8 mouse cellular contexts compared by ENCODE assay signal in the genomic region with DNA sequence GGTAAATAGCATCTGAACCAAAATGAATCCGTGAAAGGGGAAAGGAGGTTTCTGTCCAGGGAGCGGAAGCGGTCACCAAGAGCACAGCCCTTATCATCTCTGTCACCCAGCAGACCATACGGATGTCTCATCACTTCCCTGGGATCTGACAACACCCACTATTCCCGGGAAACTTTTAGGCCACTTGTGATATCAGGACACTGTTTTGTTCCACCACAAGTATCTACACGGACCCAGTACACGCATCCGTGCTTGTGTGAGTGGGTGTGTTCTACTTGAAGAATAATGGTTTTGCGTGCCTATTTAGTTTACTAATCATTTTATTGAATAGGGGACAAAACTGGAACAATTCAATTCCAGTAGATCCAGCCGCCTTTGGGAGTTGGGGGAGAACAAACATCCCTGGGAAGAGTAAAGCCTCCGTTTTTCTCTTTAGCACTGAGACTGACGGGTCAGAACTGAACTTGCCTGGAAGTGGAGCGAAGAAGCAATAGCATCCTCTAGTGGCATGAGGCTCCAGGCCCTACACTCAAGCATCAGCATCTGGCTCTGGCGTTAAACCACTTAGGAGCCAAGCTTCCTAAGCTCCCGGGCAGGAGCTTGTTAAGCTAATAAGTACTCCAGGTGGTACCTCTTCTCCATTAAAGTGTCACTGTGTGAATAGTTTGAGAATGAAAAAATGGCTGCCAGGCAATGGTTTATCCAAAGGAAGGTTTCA. TPM values are rescaled to one million over a fixed set of nuclear protein-coding genes. Genes with fewer than 3 reads are reported as not detected.
A peak's percentile ranks its signal among the peaks of the same experiment; 100 is the strongest.
DNase-seq lines count a peak whose midpoint lies in the region; ATAC-seq and TF ChIP-seq lines count a peak whose summit lies in the region.

No protein-coding gene starts in this region.

- no peak for ATAC-seq in neural tube, embryonic 11.5 days (ENCODE audit: insufficient read depth, low FRiP score, low TSS enrichment)
- peak; percentile 76 for ATAC-seq in kidney, embryonic 16.5 days (ENCODE audit: low FRiP score, low TSS enrichment)
- ATAC-seq in limb, embryonic 13.5 days (ENCODE audit: low FRiP score, low read depth): 0 out of 2 replicates have a peak, but pooled peaks have one; percentile 72
- ATAC-seq in erythroid progenitor cell, adult 5-6 weeks (replicated peaks; ENCODE audit: low FRiP score, poor library complexity, severe bottlenecking): no peak

- no peak overlapping the region for H3K27ac ChIP-seq in neural tube, embryonic 11.5 days (ENCODE audit: low read depth, low read length)
- H3K27ac ChIP-seq in cortical plate, adult 2 months (ENCODE audit: insufficient read depth, low read length): no peak overlapping the region
- H3K27ac ChIP-seq in kidney, embryonic 16.5 days (ENCODE audit: low read length): no peak overlapping the region
- H3K27ac ChIP-seq in limb, embryonic 13.5 days: no peak overlapping the region

- no peaks in the 10 kb centered on the region for H3K4me1 ChIP-seq in neural tube, embryonic 11.5 days (ENCODE audit: control insufficient read depth, insufficient read depth, low read length)
- H3K4me1 ChIP-seq in cortical plate, adult 2 months (ENCODE audit: control insufficient read depth, insufficient read depth, low read length): no peaks in the 10 kb centered on the region
- no peaks in the 10 kb centered on the region for H3K4me1 ChIP-seq in kidney, embryonic 16.5 days (ENCODE audit: insufficient read depth, low read length)
- H3K4me1 ChIP-seq in limb, embryonic 13.5 days: no peaks in the 10 kb centered on the region

- H3K4me3 ChIP-seq in neural tube, embryonic 11.5 days (ENCODE audit: low read depth, low read length): no peak overlapping the region
- no peak overlapping the region for H3K4me3 ChIP-seq in cortical plate, adult 2 months (ENCODE audit: insufficient read depth, low read length)
- no peak overlapping the region for H3K4me3 ChIP-seq in kidney, embryonic 16.5 days (ENCODE audit: low read length)
- no peak overlapping the region for H3K4me3 ChIP-seq in limb, embryonic 13.5 days

- no peaks in the 10 kb centered on the region for H3K27me3 ChIP-seq in neural tube, embryonic 11.5 days (ENCODE audit: control insufficient read depth, insufficient read depth, low read length)
- no peaks in the 10 kb centered on the region for H3K27me3 ChIP-seq in kidney, embryonic 16.5 days (ENCODE audit: insufficient read depth, low read length)
- no peaks in the 10 kb centered on the region for H3K27me3 ChIP-seq in limb, embryonic 13.5 days

- DNase-seq in neural tube, embryonic 11.5 days (ENCODE audit: low spot score): peak; percentile 35
- no peak for DNase-seq in neural tube, embryonic 10.5 days (ENCODE audit: extremely low spot score, low spot score)
- DNase-seq in heart, adult 9 months (ENCODE audit: low spot score in 2 of 2): peak; percentile 27 to 36
- peak; percentile 64 for DNase-seq in right cerebral cortex, adult 18-20 months

- H3K9me3 ChIP-seq in neural tube, embryonic 11.5 days (ENCODE audit: control insufficient read depth, low read length): no peaks in the 10 kb centered on the region
- no peaks in the 10 kb centered on the region for H3K9me3 ChIP-seq in kidney, embryonic 16.5 days (ENCODE audit: low read length)
- no peaks in the 10 kb centered on the region for H3K9me3 ChIP-seq in limb, embryonic 13.5 days

- no peak for TF ChIP-seq POLR2A in cortical plate, adult 2 months (IDR thresholded peaks at IDR 0.05; ENCODE audit: extremely low read depth, insufficient read depth, low read length)

- 61% methylated on average over 15 of the region's 15 CpGs for WGBS in neural tube, embryonic 11.5 days
- 56% methylated on average over 15 of the region's 15 CpGs for WGBS in kidney, embryonic 16.5 days
- 57% methylated on average over 15 of the region's 15 CpGs for WGBS in limb, embryonic 13.5 days

- H3K4me2 ChIP-seq in neural tube, embryonic 11.5 days (ENCODE audit: low read depth): no peak overlapping the region
- no peak overlapping the region for H3K4me2 ChIP-seq in kidney, embryonic 16.5 days (replicated peaks; ENCODE audit: low read depth, low read length)
- H3K4me2 ChIP-seq in limb, embryonic 13.5 days (replicated peaks): no peak overlapping the region

- TF ChIP-seq CTCF in cortical plate, adult 2 months (IDR thresholded peaks at IDR 0.05; ENCODE audit: extremely low read depth, insufficient read depth, low read length): peak; percentile 96

- H3K9ac ChIP-seq in neural tube, embryonic 11.5 days (ENCODE audit: low read length): no peak overlapping the region
- no peak overlapping the region for H3K9ac ChIP-seq in kidney, embryonic 16.5 days (replicated peaks; ENCODE audit: low read length)
- H3K9ac ChIP-seq in limb, embryonic 13.5 days: no peak overlapping the region

- no peaks in the 10 kb centered on the region for H3K36me3 ChIP-seq in neural tube, embryonic 11.5 days (ENCODE audit: control insufficient read depth, insufficient read depth, low read length)
- H3K36me3 ChIP-seq in kidney, embryonic 16.5 days (ENCODE audit: insufficient read depth, low read length): no peaks in the 10 kb centered on the region
- no peaks in the 10 kb centered on the region for H3K36me3 ChIP-seq in limb, embryonic 13.5 days

RNA-seq across cellular contexts. Expression of gene C7, which starts 5.4 kb away (rescaled TPM):
- polyA plus RNA-seq in neural tube, embryonic 11.5 days (2014; fragmentation: Nextera tagmentation; extraction: Ambion mirVana): 0.28 TPM in 1 of 2 replicates, not detected in the other
- polyA plus RNA-seq in cortical plate, adult 2 months (2012; rRNA removed): 1.3 and 1.5 TPM in 2 replicates
- 0.11 and 0.18 TPM in 2 replicates for polyA plus RNA-seq in kidney, embryonic 16.5 days (2015; fragmentation: Nextera tagmentation; extraction: Ambion mirVana)
- 0.09 TPM in 1 of 2 replicates, not detected in the other for polyA plus RNA-seq in limb, embryonic 13.5 days (2015; fragmentation: Nextera tagmentation; extraction: Ambion mirVana)
- total RNA-seq in erythroid progenitor cell, adult 5-6 weeks (2015; ENCODE audit: low replicate concordance): not detected in 2 replicates
- not detected in 2 replicates for total RNA-seq in erythroid progenitor cell, adult 5-6 weeks (2017; ENCODE audit: low replicate concordance)

RNA-seq across cellular contexts. Expression of gene Card6, which starts 39.4 kb away (rescaled TPM):
- 1.1 and 1.4 TPM in 2 replicates for polyA plus RNA-seq in neural tube, embryonic 11.5 days (2014; fragmentation: Nextera tagmentation; extraction: Ambion mirVana)
- 0.75 and 1.0 TPM in 2 replicates for polyA plus RNA-seq in cortical plate, adult 2 months (2012; rRNA removed)
- polyA plus RNA-seq in kidney, embryonic 16.5 days (2015; fragmentation: Nextera tagmentation; extraction: Ambion mirVana): 1.3 and 2.6 TPM in 2 replicates
- 0.57 and 0.64 TPM in 2 replicates for polyA plus RNA-seq in limb, embryonic 13.5 days (2015; fragmentation: Nextera tagmentation; extraction: Ambion mirVana)
- 4.2 and 9.4 TPM in 2 replicates for total RNA-seq in erythroid progenitor cell, adult 5-6 weeks (2015; ENCODE audit: low replicate concordance)
- 0.64 and 1.9 TPM in 2 replicates for total RNA-seq in erythroid progenitor cell, adult 5-6 weeks (2017; ENCODE audit: low replicate concordance)

RNA-seq across cellular contexts. Expression of gene Rpl37, which starts 47.5 kb away (rescaled TPM):
- polyA plus RNA-seq in neural tube, embryonic 11.5 days (2014; fragmentation: Nextera tagmentation; extraction: Ambion mirVana): 487 and 490 TPM in 2 replicates
- 1,229 and 1,313 TPM in 2 replicates for polyA plus RNA-seq in cortical plate, adult 2 months (2012; rRNA removed)
- polyA plus RNA-seq in kidney, embryonic 16.5 days (2015; fragmentation: Nextera tagmentation; extraction: Ambion mirVana): 410 and 416 TPM in 2 replicates
- 562 and 563 TPM in 2 replicates for polyA plus RNA-seq in limb, embryonic 13.5 days (2015; fragmentation: Nextera tagmentation; extraction: Ambion mirVana)
- 257 and 311 TPM in 2 replicates for total RNA-seq in erythroid progenitor cell, adult 5-6 weeks (2015; ENCODE audit: low replicate concordance)
- total RNA-seq in erythroid progenitor cell, adult 5-6 weeks (2017; ENCODE audit: low replicate concordance): 233 and 410 TPM in 2 replicates

Comparison
In these comparisons a context has a peak if more than half of its experiments do, and no peak if none do; other contexts are left out.
1. ATAC-seq: peak in kidney, embryonic 16.5 days (single experiment) and limb, embryonic 13.5 days (single experiment); none in neural tube, embryonic 11.5 days (single experiment) and erythroid progenitor cell, adult 5-6 weeks (single experiment).